In genomic region chr1:192745240-192746101, GRCm38 (mm10) we compare ENCODE assay signal across 8 mouse cellular contexts. TPM values are rescaled to one million over a fixed set of nuclear protein-coding genes. Genes with fewer than 3 reads are reported as not detected.
DNase-seq lines count a peak whose midpoint lies in the region; ATAC-seq and TF ChIP-seq lines count a peak whose summit lies in the region.

No protein-coding gene starts in this region.

- no peaks in the 10 kb centered on the region for H3K36me3 ChIP-seq in neural tube, embryonic 15.5 days
- H3K36me3 ChIP-seq in megakaryocyte, embryonic 14.5 days (replicated peaks; ENCODE audit: low read length), result no peaks in the 10 kb centered on the region
- H3K36me3 ChIP-seq in thymus, adult 2 months (ENCODE audit: control insufficient read depth, insufficient read depth, low read length), result no peaks in the 10 kb centered on the region

- TF ChIP-seq POLR2A in thymus, adult 2 months (IDR thresholded peaks at IDR 0.05; ENCODE audit: control insufficient read depth, extremely low read depth, insufficient read depth, low read length, poor library complexity), result no peak

- 12% methylated on average over 16 of the region's 16 CpGs for WGBS in neural tube, embryonic 15.5 days
- WGBS in thymus, adult 2 months, result 23% methylated on average over 16 of the region's 16 CpGs

- ATAC-seq in neural tube, embryonic 15.5 days (ENCODE audit: low FRiP score), result no peak

- peak; percentile 30 to 56 for DNase-seq in cerebellum, postnatal 14 days
- DNase-seq in cerebellum, adult 11 months, result no peak
- DNase-seq in neural tube, embryonic 10.5 days (ENCODE audit: extremely low spot score, low spot score), result peak; percentile 63
- peak; percentile 78 for DNase-seq in c-Kit-positive CD71-positive TER-119-positive erythroid progenitor cells, embryonic 14.5 days (ENCODE audit: low spot score)
- DNase-seq in kidney, adult 9 months, result peak; percentile 46
- DNase-seq in thymus, adult 2 months, result peak; percentile 73

- no peak overlapping the region for H3K4me3 ChIP-seq in neural tube, embryonic 15.5 days (replicated peaks)
- peak overlapping the region; percentile 78 for H3K4me3 ChIP-seq in megakaryocyte, embryonic 14.5 days (replicated peaks)
- no peak overlapping the region for H3K4me3 ChIP-seq in thymus, adult 2 months (ENCODE audit: control insufficient read depth, insufficient read depth, low read length)

- no peaks in the 10 kb centered on the region for H3K9me3 ChIP-seq in neural tube, embryonic 15.5 days (replicated peaks)
- H3K9me3 ChIP-seq in megakaryocyte, embryonic 14.5 days, result no peaks in the 10 kb centered on the region

- no peak overlapping the region for H3K9ac ChIP-seq in neural tube, embryonic 15.5 days (replicated peaks)

- no peak overlapping the region for H3K27ac ChIP-seq in neural tube, embryonic 15.5 days (replicated peaks)
- no peak overlapping the region for H3K27ac ChIP-seq in thymus, adult 2 months (ENCODE audit: control insufficient read depth, insufficient read depth, low read length)

- H3K4me1 ChIP-seq in neural tube, embryonic 15.5 days, result peaks cover 5% of the 10 kb centered on the region; the same call in 1 of the 2 replicates
- peaks cover 43% of the 10 kb centered on the region for H3K4me1 ChIP-seq in megakaryocyte, embryonic 14.5 days
- H3K4me1 ChIP-seq in thymus, adult 2 months (replicated peaks; ENCODE audit: control insufficient read depth, insufficient read depth, low read length), result peaks cover 6% of the 10 kb centered on the region

- H3K27me3 ChIP-seq in neural tube, embryonic 15.5 days (replicated peaks), result no peaks in the 10 kb centered on the region
- no peaks in the 10 kb centered on the region for H3K27me3 ChIP-seq in megakaryocyte, embryonic 14.5 days (replicated peaks)
- H3K27me3 ChIP-seq in thymus, adult 2 months (ENCODE audit: control insufficient read depth, insufficient read depth, low read length), result no peaks in the 10 kb centered on the region

- peak; percentile 77; the same call in 1 of the 2 replicates for TF ChIP-seq CTCF in thymus, adult 2 months (IDR thresholded peaks at IDR 0.05; ENCODE audit: borderline replicate concordance, control insufficient read depth, extremely low read depth, insufficient read depth, low read length, poor library complexity)

- H3K4me2 ChIP-seq in neural tube, embryonic 15.5 days, result no peak overlapping the region

RNA-seq across cellular contexts. Expression of gene Hhat, which starts 25.6 kb away (rescaled TPM):
- 4.6 and 5.2 TPM in 2 replicates for polyA plus RNA-seq in neural tube, embryonic 15.5 days (2015; fragmentation: Nextera tagmentation; extraction: Ambion mirVana)
- polyA plus RNA-seq in megakaryocyte, embryonic 14.5 days (2012; ENCODE audit: insufficient read depth, low replicate concordance), result 0.03 TPM in 1 of 2 replicates, not detected in the other
- 5.8 and 6.6 TPM in 2 replicates for polyA plus RNA-seq in thymus, adult 2 months (2012; rRNA removed)
